Mouse (Mus musculus) spleen, adult 2 months (tissue): ENCODE results near the gene Traf7.

Experiments
- CTCF ChIP-seq: fragments of 200-500 bp; IDR thresholded peaks from 2 replicates; pipeline ENCODE4 v1.5.1; 2011; ENCODE audit warnings: mild to moderate bottlenecking, inconsistent platforms; ENCODE audit not compliant: insufficient read depth, insufficient read length, insufficient replicate concordance; ENCODE audit errors: extremely low read depth
- POLR2A ChIP-seq: fragments of 200-500 bp; IDR thresholded peaks from 2 replicates; pipeline ENCODE4 v1.6.1; 2011; ENCODE audit warnings: low read depth, low read length, inconsistent platforms

DNA sequence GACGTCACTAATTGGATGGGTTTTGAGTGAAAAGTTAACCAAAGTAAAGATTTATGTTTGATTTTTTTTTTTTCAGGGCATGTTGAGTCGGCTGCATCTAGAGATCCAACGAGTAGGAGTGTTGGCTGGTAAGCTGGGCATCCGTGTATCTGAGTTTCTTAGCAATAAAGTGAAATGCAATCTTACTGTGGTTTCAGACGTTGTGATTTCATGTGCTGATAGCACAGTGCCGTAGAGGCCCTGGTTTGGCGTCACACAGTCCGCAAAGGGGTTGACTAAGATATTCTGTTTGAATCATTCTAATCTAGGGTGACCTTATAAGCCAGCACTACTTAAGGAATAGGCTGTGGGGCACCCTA, 801 bp upstream of the Traf7 start:
- TF ChIP-seq POLR2A = no peak
- TF ChIP-seq CTCF = no peak
